11 mouse cellular contexts compared by ENCODE assay signal in the genomic region with DNA sequence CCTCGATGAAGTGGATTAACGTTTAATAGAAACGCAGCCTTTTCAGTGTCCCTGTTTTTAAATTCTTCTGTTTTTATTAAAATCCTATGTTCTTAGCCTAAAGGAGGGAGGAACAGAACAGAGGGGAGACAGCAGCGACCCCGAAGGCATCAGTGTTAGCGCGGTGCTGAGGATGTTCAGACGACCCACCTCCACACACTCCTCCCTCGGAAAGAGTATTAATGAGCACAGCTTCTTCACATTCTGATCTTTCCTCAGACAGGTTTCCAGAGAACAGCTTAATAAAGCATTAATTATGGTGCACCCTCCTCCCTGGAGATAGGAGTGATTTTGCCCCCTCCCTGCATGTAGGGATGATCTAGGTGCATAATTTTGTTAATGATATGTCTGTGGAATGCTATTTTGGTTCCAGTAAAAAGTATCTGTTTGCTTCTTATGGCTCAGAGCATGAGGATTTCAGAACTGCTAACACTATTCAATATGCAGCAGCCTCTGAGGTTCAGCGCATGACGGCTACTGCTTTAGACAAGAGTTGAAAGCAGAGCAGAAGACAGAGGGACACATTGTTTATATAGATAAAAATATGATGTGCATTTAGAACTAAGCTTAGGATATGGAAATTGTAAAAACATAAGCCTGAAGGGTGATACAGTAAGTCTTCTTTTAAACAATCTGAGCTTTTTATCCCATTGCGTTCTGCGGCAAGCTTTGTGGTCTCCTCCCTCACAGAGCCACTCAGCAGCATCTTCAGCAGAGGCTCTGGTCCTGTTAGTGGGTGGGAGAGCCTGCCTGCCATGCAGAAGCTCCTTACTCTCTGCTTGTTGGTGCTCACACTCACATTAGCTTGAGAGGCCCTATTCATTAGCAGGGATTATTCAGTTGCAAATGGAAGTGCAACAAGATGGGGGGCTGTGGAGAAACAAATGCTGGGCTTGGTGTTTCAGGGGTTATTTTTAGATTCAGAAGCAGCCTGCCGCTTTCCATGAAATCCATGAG. TPM values are rescaled to one million over a fixed set of nuclear protein-coding genes. Genes with fewer than 3 reads are reported as not detected.
DNase-seq lines count a peak whose midpoint lies in the region; ATAC-seq and TF ChIP-seq lines count a peak whose summit lies in the region.
"Had no signal": no experiment of that assay in that cellular context is flagged by ENCODE, and none has a peak within 500 bp of the region (broad histone marks: within the 10 kb centered on the region; RNA-seq: fewer than 3 reads in every experiment).

No protein-coding gene starts in this region.

- TF ChIP-seq CTCF in cerebellum, adult 2 months (IDR thresholded peaks at IDR 0.05; ENCODE audit: borderline replicate concordance, insufficient read depth, low read depth, low read length): no peak

- no peak for ATAC-seq in stomach, embryonic 14.5 days (ENCODE audit: insufficient number of reproducible peaks, insufficient read depth, low FRiP score, low read depth)
- ATAC-seq: activated CD4-positive, CD25-positive, alpha-beta regulatory T cell, adult 4 months; inflammation-experienced regulatory T-cells, adult 6 months had no signal

- TF ChIP-seq POLR2A in cerebellum, adult 2 months (IDR thresholded peaks at IDR 0.05; ENCODE audit: borderline replicate concordance, insufficient read depth, low read length): no peak

- H3K9me3 ChIP-seq in stomach, embryonic 14.5 days (ENCODE audit: control insufficient read depth, low read depth, low read length): no peaks in the 10 kb centered on the region

- H3K27me3 ChIP-seq in cerebellum, adult 2 months (ENCODE audit: control insufficient read depth, insufficient read depth, low read length): no peaks in the 10 kb centered on the region
- no peaks in the 10 kb centered on the region for H3K27me3 ChIP-seq in stomach, embryonic 14.5 days (ENCODE audit: control insufficient read depth, insufficient read depth, low read length)

- H3K9ac ChIP-seq in stomach, embryonic 14.5 days (replicated peaks; ENCODE audit: low read depth, low read length): no peak overlapping the region

- intact Hi-C loops in gastrocnemius, postnatal 14 days (cut with DNase I; ENCODE audit: low total_unique reads): no loop called here

- no peaks in the 10 kb centered on the region for H3K36me3 ChIP-seq in stomach, embryonic 14.5 days (ENCODE audit: control insufficient read depth, insufficient read depth, low read length)

- H3K4me1 ChIP-seq in cerebellum, adult 2 months (ENCODE audit: control insufficient read depth, insufficient read depth, low read length): peaks cover 25% of the 10 kb centered on the region
- 0 out of 2 replicates have a peak, but pooled peaks cover 4% of the 10 kb centered on the region for H3K4me1 ChIP-seq in stomach, embryonic 14.5 days (ENCODE audit: control insufficient read depth, insufficient read depth, low read length)

- peak overlapping the region; percentile 0 for H3K4me3 ChIP-seq in cerebellum, adult 2 months (replicated peaks; ENCODE audit: insufficient read depth, low read depth, low read length)
- H3K4me3 ChIP-seq in stomach, embryonic 14.5 days (ENCODE audit: low read depth, low read length): no peak overlapping the region
- H3K4me3 ChIP-seq: heart, adult 2 months had no signal

- WGBS in cerebellum, adult 2 months: 43% methylated on average over 14 of the region's 14 CpGs
- 46% methylated on average over 14 of the region's 14 CpGs for WGBS in stomach, embryonic 14.5 days

- H3K4me2 ChIP-seq in stomach, embryonic 14.5 days (replicated peaks; ENCODE audit: low read depth, low read length): 0 out of 2 replicates have a peak overlapping the region, but pooled peaks have one; percentile 6

- DNase-seq in cerebellum, adult 2 months: peak in 1 of 2 experiments; percentile 43
- DNase-seq in cerebellum, adult 9-10 months: no peak
- DNase-seq in left cerebral cortex, adult 9 months (ENCODE audit: low spot score in 2 of 2): peak; percentile 45 to 60
- DNase-seq in left cerebral cortex, adult 18-20 months (ENCODE audit: low spot score in 2 of 2): no peak
- peak; percentile 28 to 63 for DNase-seq in layer of hippocampus, postnatal 14 days (ENCODE audit: low spot score in 2 of 2)
- DNase-seq in gastrocnemius, postnatal 14 days: no peak
- DNase-seq in lung, postnatal 36 days: no peak
- DNase-seq: heart, adult 2 months had no signal

- peak overlapping the region; percentile 80; the same call in 1 of the 2 replicates for H3K27ac ChIP-seq in cerebellum, adult 2 months (ENCODE audit: insufficient read depth, low read length)
- H3K27ac ChIP-seq in stomach, embryonic 14.5 days (ENCODE audit: low read length): no peak overlapping the region
- H3K27ac ChIP-seq: heart, adult 2 months had no signal

RNA-seq across cellular contexts. Expression of a gene that starts 27.8 kb away (rescaled TPM):
- 369 and 387 TPM in 2 replicates for polyA plus RNA-seq in cerebellum, adult 2 months (2012; rRNA removed)
- 100 to 1,000 TPM; 252 to 272 TPM for total RNA-seq in left cerebral cortex, adult 18-20 months (2021)
- 100 to 1,000 TPM; 304 to 310 TPM for total RNA-seq in layer of hippocampus, postnatal 14 days (2021)
- 11.2 and 13.6 TPM in 2 replicates for polyA plus RNA-seq in stomach, embryonic 14.5 days (2014; fragmentation: Nextera tagmentation; extraction: Ambion mirVana)
- total RNA-seq in gastrocnemius, postnatal 14 days (2021): 1 to 10 TPM in 1 of 2 experiments, under 1 TPM in 1; 0.92 to 1.6 TPM
- polyA plus RNA-seq: activated CD4-positive, CD25-positive, alpha-beta regulatory T cell, adult 4 months; inflammation-experienced regulatory T-cells, adult 6 months had no signal

Comparison
In these comparisons a context has a peak if more than half of its experiments do, and no peak if none do; other contexts are left out.
1. DNase-seq: peak in left cerebral cortex, adult 9 months (2 of 2) and layer of hippocampus, postnatal 14 days (2 of 2); none in cerebellum, adult 9-10 months (single experiment), left cerebral cortex, adult 18-20 months (0 of 2), gastrocnemius, postnatal 14 days (single experiment) and lung, postnatal 36 days (single experiment).
2. RNA of a gene that starts 27.8 kb away (total RNA-seq): 304 to 310 TPM in layer of hippocampus, postnatal 14 days and 252 to 272 TPM in left cerebral cortex, adult 18-20 months; 0.92 to 1.6 TPM in gastrocnemius, postnatal 14 days; every median in the first group is over 10 times any median in the second.